Mouse (Mus musculus): ENCODE data around the gene Stfa2l1. TPM values are rescaled to one million over a fixed set of nuclear protein-coding genes. Genes with fewer than 3 reads are reported as not detected.
"Not testable (repeated sequence)": the region's sequence is repeated elsewhere in the genome, so short reads cannot be mapped to it uniquely, and the experiment has no call there.

Stfa2l1 gene
- polyA plus RNA-seq (2015; fragmentation: Nextera tagmentation; extraction: Ambion mirVana) = 0.56 TPM in 1 of 2 replicates, not detected in the other

- Histone ChIP-seq H3K4me1 (replicated peaks) (no peaks in the 10 kb centered on the region), H3K27ac (no peak within 1 kb of the TSS), H3K4me2 (no peak within 1 kb of the TSS), H3K9ac (no peak within 1 kb of the TSS), H3K9me3 (no peaks in the 10 kb centered on the region), H3K27me3 (no peaks in the 10 kb centered on the region), H3K36me3 (no peaks in the 10 kb centered on the region), H3K4me3 (no peak within 1 kb of the TSS)
- no peak for ATAC-seq (ENCODE audit: low FRiP score)
Observed at GRCm38 (mm10) chr16:36156402-36156975, at the start of gene Stfa2l1. Stfa2l1 (plus strand) TSS chr16:36156811.

- not testable (repeated sequence) for H3K4me2 ChIP-seq; H3K4me1 ChIP-seq (replicated peaks); H3K9ac ChIP-seq; H3K27ac ChIP-seq; H3K9me3 ChIP-seq; H3K4me3 ChIP-seq; H3K27me3 ChIP-seq; ATAC-seq (ENCODE audit: low FRiP score); H3K36me3 ChIP-seq
Observed at GRCm38 (mm10) chr16:36111486-36111885, 45.1 kb upstream of the Stfa2l1 start.

DNA sequence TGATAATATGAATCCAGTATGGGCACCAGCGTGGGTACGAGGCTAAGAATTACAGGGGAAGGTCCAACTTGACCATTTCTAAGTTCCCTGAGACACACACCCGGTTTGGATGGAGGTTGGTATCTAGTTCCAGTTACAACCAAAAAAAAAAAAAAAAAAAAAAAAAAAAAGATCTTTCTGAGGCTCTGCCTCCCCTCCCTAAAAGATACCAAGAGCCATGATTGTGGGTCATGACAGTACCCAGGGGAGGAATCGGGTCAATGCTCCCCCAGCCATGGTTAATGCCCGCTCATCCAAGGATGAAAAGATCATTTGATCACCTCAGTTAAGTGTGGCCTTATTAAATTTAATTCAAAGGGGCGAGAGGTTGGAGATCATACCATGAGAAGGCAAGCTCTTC, 40.9 kb upstream of the Stfa2l1 start:
- H3K4me3 ChIP-seq; H3K27ac ChIP-seq; ATAC-seq (ENCODE audit: low FRiP score); H3K9me3 ChIP-seq; H3K36me3 ChIP-seq; H3K4me2 ChIP-seq; H3K9ac ChIP-seq; H3K4me1 ChIP-seq (replicated peaks); H3K27me3 ChIP-seq: not testable (repeated sequence)
- 95% methylated on average over 6 of the region's 6 CpGs for WGBS

DNA sequence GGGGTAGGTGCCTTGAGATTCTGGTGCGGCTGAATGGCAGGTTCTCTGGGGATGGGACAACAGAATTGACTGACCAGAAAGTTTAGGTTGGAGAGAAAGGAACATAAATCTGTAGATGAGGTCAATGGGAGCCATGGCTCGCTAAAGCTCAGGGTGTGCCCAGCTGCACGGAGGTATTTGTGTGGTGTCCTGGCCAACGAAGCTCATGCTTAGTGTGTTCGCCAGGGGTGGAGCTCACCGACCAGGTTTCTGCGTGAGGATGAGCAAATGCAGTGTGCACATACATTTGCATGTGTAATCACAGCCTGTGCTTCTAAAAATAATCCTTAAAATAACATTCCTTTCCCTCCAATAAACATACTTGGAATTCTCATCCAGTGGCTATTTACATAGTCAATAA, 28.5 kb upstream of the Stfa2l1 start:
- Histone ChIP-seq H3K4me2 (no peak overlapping the region), H3K27ac (no peak overlapping the region), H3K4me3 (no peak overlapping the region), H3K36me3 (no peaks in the 10 kb centered on the region), H3K9me3 (no peaks in the 10 kb centered on the region), H3K27me3 (no peaks in the 10 kb centered on the region), H3K4me1 (replicated peaks) (no peaks in the 10 kb centered on the region), H3K9ac (no peak overlapping the region)
- WGBS = 91% methylated on average over 7 of the region's 7 CpGs
- no peak for ATAC-seq (ENCODE audit: low FRiP score)

DNA sequence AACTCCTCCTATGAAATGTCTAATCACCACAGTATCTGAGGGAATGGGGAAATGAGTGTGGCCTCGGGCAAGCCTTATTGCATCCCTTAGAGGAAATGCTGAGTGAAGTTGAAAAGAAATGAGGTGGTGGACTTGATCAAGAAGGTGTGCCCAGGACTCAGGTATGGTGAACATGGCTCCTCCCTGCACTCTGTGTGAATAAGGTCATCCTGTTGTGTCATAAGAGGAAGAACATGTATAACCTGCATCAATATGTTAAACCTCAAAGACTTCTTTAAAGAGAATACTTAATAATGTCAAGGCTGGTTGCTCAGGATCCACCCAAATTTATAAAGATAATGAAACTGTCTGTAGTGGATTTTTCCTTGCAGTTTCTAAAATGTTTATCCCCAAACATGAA, 25.5 kb upstream of the Stfa2l1 start, which contains the start of gene Csta1:
TSS of gene Csta1 (minus strand) at position 101 of the 400 bp plus-strand sequence.
- no peaks in the 10 kb centered on the region for H3K4me1 ChIP-seq (replicated peaks)
- H3K9me3 ChIP-seq = no peaks in the 10 kb centered on the region
- H3K27me3 ChIP-seq = no peaks in the 10 kb centered on the region
- H3K36me3 ChIP-seq = no peaks in the 10 kb centered on the region
- H3K27ac ChIP-seq = no peak within 1 kb of the TSS
- H3K4me3 ChIP-seq = no peak within 1 kb of the TSS
- H3K4me2 ChIP-seq = no peak within 1 kb of the TSS
- no peak for ATAC-seq (ENCODE audit: low FRiP score)
- 81% methylated on average over 1 of the region's 1 CpGs for WGBS
- H3K9ac ChIP-seq = no peak within 1 kb of the TSS

DNA sequence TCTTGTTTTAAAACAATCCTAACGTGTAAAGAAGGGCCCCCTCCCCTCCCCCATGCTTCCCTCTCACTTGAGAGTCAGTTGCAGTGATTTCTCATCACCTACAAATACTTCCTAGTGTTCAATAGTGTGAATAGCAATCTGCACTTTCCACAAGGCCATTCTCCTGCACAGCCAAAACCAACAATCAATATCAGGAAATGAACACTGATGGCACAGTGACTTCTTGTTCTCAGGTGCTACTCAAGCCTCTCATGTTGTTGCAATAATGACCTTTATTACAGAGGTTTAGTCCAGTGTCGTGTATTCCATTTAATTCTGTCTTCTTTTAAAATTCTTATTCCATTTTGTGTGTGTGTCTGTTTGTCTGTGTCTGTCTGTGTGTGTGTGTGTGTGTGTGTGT, 18.4 kb upstream of the Stfa2l1 start:
- H3K27me3 ChIP-seq = no peaks in the 10 kb centered on the region
- no peaks in the 10 kb centered on the region for H3K36me3 ChIP-seq
- 85% methylated on average over 2 of the region's 2 CpGs for WGBS
- no peak overlapping the region for H3K4me3 ChIP-seq
- H3K4me2 ChIP-seq = no peak overlapping the region
- no peaks in the 10 kb centered on the region for H3K9me3 ChIP-seq
- no peaks in the 10 kb centered on the region for H3K4me1 ChIP-seq (replicated peaks)
- H3K9ac ChIP-seq = no peak overlapping the region
- no peak for ATAC-seq (ENCODE audit: low FRiP score)
- H3K27ac ChIP-seq = no peak overlapping the region

DNA sequence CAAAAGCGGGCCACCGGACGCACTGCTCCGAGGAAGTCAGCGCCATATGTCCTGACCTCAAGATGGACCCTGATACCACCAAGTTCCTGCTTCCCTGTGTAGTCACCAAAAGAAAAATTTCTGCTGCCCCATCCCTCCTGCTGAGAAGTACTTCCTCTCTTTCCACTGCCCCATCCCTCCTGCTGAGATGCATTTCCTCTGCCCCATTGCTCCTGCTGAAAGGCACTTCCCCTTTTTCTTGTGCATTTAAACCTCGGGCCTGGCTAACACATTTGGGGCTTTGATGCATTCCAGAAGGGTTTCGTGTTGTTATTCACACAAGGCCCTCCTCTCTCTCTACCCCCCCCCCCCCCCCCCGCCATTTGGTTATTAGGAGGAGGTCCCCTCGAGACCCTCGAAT, 11.2 kb downstream of the Stfa2l1 start:
- WGBS = 80% methylated on average over 10 of the region's 10 CpGs

DNA sequence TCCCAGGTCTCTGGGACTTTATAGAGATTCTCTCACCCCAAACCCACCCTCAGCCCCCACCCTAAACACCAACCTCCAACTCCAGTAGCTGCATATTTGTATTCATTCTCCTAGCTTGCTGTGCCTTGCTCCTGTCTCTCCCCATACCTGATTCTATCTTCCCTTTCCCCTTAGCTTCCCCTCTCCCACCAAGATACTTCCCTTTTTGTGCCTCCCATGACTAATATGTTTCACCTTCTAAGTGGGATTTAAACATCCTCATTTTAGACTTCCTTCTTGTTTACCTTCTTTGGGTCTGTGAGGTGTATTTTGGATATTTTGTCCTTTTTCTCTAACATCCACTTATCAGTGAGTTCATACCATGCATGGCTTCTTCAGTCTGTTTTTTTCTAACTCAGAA, 19.5 kb downstream of the Stfa2l1 start:
- Histone ChIP-seq H3K4me3 (no peak overlapping the region), H3K27ac (no peak overlapping the region), H3K27me3 (no peaks in the 10 kb centered on the region), H3K9me3 (no peaks in the 10 kb centered on the region), H3K4me2 (no peak overlapping the region), H3K36me3 (no peaks in the 10 kb centered on the region), H3K9ac (no peak overlapping the region), H3K4me1 (replicated peaks) (no peaks in the 10 kb centered on the region)
- ATAC-seq (ENCODE audit: low FRiP score) = no peak

More for the DNA sequence above, 11.2 kb downstream of the Stfa2l1 start:
- H3K36me3 ChIP-seq; ATAC-seq (ENCODE audit: low FRiP score); H3K4me3 ChIP-seq; H3K4me1 ChIP-seq (replicated peaks); H3K9ac ChIP-seq; H3K27me3 ChIP-seq; H3K27ac ChIP-seq; H3K9me3 ChIP-seq; H3K4me2 ChIP-seq: not testable (repeated sequence)

DNA sequence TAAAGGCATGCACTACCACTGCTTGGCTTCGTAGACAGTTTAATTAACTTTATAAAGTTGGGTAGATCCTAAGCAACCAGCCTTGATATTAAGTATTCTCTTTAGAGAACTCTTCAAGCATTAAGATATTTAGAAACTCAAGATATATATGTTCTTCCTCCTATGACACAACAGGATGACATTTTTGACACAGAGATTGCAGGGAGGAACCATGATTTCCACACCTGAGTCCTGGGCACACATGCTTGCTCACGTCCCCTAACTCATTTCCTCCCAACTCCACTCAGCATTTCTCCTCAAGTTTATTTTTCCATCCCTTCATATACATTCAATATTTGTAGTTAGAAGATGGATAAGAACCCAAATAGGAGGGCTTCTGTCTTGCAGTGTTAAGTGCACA, 23.3 kb downstream of the Stfa2l1 start:
- WGBS = 90% methylated on average over 2 of the region's 2 CpGs
- no peak for ATAC-seq (ENCODE audit: low FRiP score)
- Histone ChIP-seq H3K4me3 (no peak overlapping the region), H3K4me1 (replicated peaks) (no peaks in the 10 kb centered on the region), H3K9ac (no peak overlapping the region), H3K27me3 (no peaks in the 10 kb centered on the region), H3K4me2 (no peak overlapping the region), H3K27ac (no peak overlapping the region), H3K36me3 (no peaks in the 10 kb centered on the region), H3K9me3 (no peaks in the 10 kb centered on the region)

GRCm38 (mm10) chr16:36183912-36184311, 27.3 kb downstream of the Stfa2l1 start, which contains the start of gene Gm5483:
Gm5483 (plus strand) TSS chr16:36184212.
- not testable (repeated sequence) for H3K4me2 ChIP-seq; H3K4me1 ChIP-seq (replicated peaks); H3K36me3 ChIP-seq; H3K9me3 ChIP-seq; H3K27ac ChIP-seq; H3K9ac ChIP-seq; ATAC-seq (ENCODE audit: low FRiP score); H3K27me3 ChIP-seq; H3K4me3 ChIP-seq
- 85% methylated on average over 4 of the region's 4 CpGs for WGBS

GRCm38 (mm10) chr16:36199226-36199625, 42.6 kb downstream of the Stfa2l1 start:
- no peaks in the 10 kb centered on the region for H3K9me3 ChIP-seq
- H3K4me2 ChIP-seq = peak overlapping the region; percentile 41
- H3K9ac ChIP-seq = no peak overlapping the region
- H3K27me3 ChIP-seq = no peaks in the 10 kb centered on the region
- 40% methylated on average over 19 of the region's 19 CpGs for WGBS
- no peaks in the 10 kb centered on the region for H3K36me3 ChIP-seq
- no peaks in the 10 kb centered on the region for H3K4me1 ChIP-seq (replicated peaks)
- no peak overlapping the region for H3K27ac ChIP-seq
- H3K4me3 ChIP-seq = 0 out of 2 replicates have a peak overlapping the region, but pooled peaks have one; percentile 11
- ATAC-seq (ENCODE audit: low FRiP score) = no peak

DNA sequence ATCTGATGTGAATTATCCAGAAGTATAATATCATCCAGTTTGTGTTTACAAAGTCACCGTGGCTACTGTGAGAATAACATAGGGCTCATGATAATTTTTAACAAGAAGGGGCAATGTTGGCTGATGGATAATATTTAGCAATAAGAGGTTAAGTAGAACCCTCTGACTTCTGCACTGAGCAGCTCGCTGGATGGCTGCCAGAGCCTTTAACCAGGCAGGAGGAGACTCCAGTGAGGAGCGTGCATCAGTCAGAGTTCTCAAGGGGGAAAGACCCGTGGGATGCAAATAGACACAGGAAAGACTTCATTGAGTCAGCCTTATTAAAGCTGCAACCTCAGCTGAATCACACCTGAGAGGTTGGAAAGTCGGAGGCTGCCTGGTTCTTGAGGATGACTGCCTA, 47.2 kb downstream of the Stfa2l1 start:
- H3K4me2 ChIP-seq = no peak overlapping the region
- no peak overlapping the region for H3K9ac ChIP-seq
- 84% methylated on average over 5 of the region's 5 CpGs for WGBS
- no peaks in the 10 kb centered on the region for H3K9me3 ChIP-seq
- no peaks in the 10 kb centered on the region for H3K27me3 ChIP-seq
- no peaks in the 10 kb centered on the region for H3K36me3 ChIP-seq
- no peak overlapping the region for H3K27ac ChIP-seq
- H3K4me3 ChIP-seq = no peak overlapping the region
- no peaks in the 10 kb centered on the region for H3K4me1 ChIP-seq (replicated peaks)
- ATAC-seq (ENCODE audit: low FRiP score) = no peak

GRCm38 (mm10) chr16:36205684-36206083, 49.1 kb downstream of the Stfa2l1 start:
- not testable (repeated sequence) for H3K4me1 ChIP-seq (replicated peaks); ATAC-seq (ENCODE audit: low FRiP score); H3K27ac ChIP-seq; H3K27me3 ChIP-seq; H3K4me3 ChIP-seq; H3K9ac ChIP-seq; H3K36me3 ChIP-seq; H3K9me3 ChIP-seq; H3K4me2 ChIP-seq
- 38% methylated on average over 2 of the region's 2 CpGs for WGBS
